Mouse (Mus musculus): ENCODE results near the gene Dact1. TPM values are rescaled to one million over a fixed set of nuclear protein-coding genes. Genes with fewer than 3 reads are reported as not detected.

The Dact1 gene
- total and polyA plus RNA-seq, 3 experiments = 2.7 to 4.6 (median 3.7) TPM

DNA sequence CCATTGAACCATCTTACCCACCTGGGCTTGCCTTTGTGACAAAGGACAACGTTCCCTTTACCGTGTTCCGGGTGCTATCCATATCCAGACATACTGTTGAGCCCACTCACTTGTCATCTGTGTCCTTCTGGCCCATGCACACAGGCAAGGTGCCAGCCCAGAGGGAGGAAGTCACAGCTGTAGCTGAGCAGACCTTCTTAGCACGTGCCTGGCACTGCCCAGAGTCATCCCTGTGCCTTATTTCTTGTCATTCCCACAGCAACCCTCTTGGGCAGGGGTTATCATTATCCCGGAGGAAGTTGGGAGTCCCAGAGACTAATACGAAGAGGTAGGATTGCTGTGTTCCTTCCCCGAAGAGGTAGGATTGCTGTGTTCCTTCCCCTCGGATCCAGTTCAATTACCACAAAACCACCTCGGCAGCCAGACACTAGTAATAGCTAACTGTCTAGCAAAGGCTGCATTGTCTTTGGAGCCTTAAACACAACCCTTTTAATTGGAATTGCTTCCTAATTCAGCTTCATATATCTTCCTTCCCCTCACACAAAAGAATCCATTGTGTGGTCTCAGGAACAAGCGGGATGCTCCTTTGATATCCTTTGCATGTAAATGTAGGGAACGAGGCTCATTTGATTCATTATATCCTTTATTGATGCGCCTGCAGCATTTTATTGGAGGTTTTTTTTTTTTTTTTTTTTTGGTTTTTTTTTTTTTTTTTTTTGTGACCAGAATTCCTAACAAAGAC lies 30.0 kb upstream of the Dact1 start:
- H3K27me3 ChIP-seq (replicated peaks) = no peaks in the 10 kb centered on the region
- H3K4me1 ChIP-seq (ENCODE audit: control insufficient read depth in 1 of 2, insufficient read depth in 2 of 2) = peaks cover 7 to 28% of the 10 kb centered on the region in 2 experiments; a peak in 3 of 4 replicates
- no peak overlapping the region for H3K27ac ChIP-seq (ENCODE audit: insufficient read depth, low read depth)
- dilution Hi-C loops (cut with MboI; ENCODE audit: extremely low pct_ligation_motif_present, extremely low pct_unique_long_range_greater_than_20kb, low sequenced_read_pairs) (no loop called here), in situ Hi-C loops (cut with MboI; ENCODE audit: low pct_ligation_motif_present, low pct_unique_long_range_greater_than_20kb, low sequenced_read_pairs) (no loop called here)
- no peak overlapping the region for H3K4me2 ChIP-seq (ENCODE audit: insufficient read depth, low read depth, poor library complexity, severe bottlenecking)
- TF ChIP-seq ZNF384 (IDR thresholded peaks at IDR 0.05; ENCODE audit: low read depth, low read length) (peak; percentile 40; the same call in 1 of the 2 replicates), E2F4 (IDR thresholded peaks at IDR 0.05; ENCODE audit: insufficient replicate concordance, low read depth, low read length) (no peak)
- no peak overlapping the region for H3K4me3 ChIP-seq (replicated peaks in 1 of 3; ENCODE audit: low read depth in 2 of 3, low read length in 2 of 3, poor library complexity in 1 of 3)
- H3K9me3 ChIP-seq (replicated peaks; ENCODE audit: low read length) = peaks cover 6% of the 10 kb centered on the region
- peaks cover 9 to 15% of the 10 kb centered on the region in 2 experiments for H3K36me3 ChIP-seq (replicated peaks in 1 of 2; ENCODE audit: control insufficient read depth in 1 of 2, insufficient read depth in 1 of 2, low read length in 1 of 2)
- H3K79me2 ChIP-seq (replicated peaks; ENCODE audit: control insufficient read depth, extremely low read depth, insufficient read depth, poor library complexity, severe bottlenecking) = peaks cover 14% of the 10 kb centered on the region
- no peak for DNase-seq (ENCODE audit: extremely low read depth)
- no peak overlapping the region for H3K9ac ChIP-seq (ENCODE audit: insufficient read depth, low read depth)

DNA sequence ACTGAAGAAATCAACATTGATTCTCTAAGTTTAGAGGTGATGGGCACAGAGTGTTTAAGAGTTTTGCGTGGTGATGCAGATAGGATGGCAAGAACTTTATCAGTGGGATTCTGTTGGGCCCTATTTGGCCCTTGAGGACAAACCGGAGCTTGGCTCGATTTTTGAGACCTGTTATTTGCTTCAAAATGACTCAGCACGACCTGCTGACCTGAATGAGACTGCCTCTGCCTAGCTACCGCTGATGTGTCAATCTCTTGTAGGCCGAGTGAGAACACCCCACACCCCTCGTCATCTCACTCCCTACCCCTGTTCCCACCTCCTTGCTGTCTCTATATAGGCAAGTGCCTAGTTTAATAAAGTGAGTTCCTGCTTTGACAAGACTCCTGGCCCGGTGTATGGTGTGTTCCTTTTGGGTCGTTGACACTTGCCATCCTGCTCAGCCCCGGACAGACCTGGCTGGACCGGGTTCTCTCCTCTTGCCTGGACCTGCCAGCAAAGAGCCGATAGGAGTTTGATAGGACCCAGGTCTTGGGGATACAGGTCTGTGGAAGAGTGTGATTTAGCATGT lies 28.4 kb upstream of the Dact1 start:
- peak overlapping the region; percentile 55 to 70 (median 70) for H3K4me3 ChIP-seq (replicated peaks in 1 of 3; ENCODE audit: low read depth in 2 of 3, low read length in 2 of 3, poor library complexity in 1 of 3)
- peak; percentile 91 for DNase-seq (ENCODE audit: extremely low read depth)
- H3K79me2 ChIP-seq (replicated peaks; ENCODE audit: control insufficient read depth, extremely low read depth, insufficient read depth, poor library complexity, severe bottlenecking) = peaks cover 14% of the 10 kb centered on the region
- H3K9me3 ChIP-seq (replicated peaks; ENCODE audit: low read length) = peaks cover 11% of the 10 kb centered on the region
- H3K4me1 ChIP-seq (ENCODE audit: control insufficient read depth in 1 of 2, insufficient read depth in 2 of 2) = peaks cover 7 to 39% of the 10 kb centered on the region in 2 experiments; a peak in 3 of 4 replicates
- peak overlapping the region; percentile 29; the same call in 1 of the 2 replicates for H3K27ac ChIP-seq (ENCODE audit: insufficient read depth, low read depth)
- dilution Hi-C loops (cut with MboI; ENCODE audit: extremely low pct_ligation_motif_present, extremely low pct_unique_long_range_greater_than_20kb, low sequenced_read_pairs) (no loop called here), in situ Hi-C loops (cut with MboI; ENCODE audit: low pct_ligation_motif_present, low pct_unique_long_range_greater_than_20kb, low sequenced_read_pairs) (no loop called here)
- H3K36me3 ChIP-seq (replicated peaks in 1 of 2; ENCODE audit: control insufficient read depth in 1 of 2, insufficient read depth in 1 of 2, low read length in 1 of 2) = peaks cover 17 to 31% of the 10 kb centered on the region in 2 experiments
- H3K4me2 ChIP-seq (ENCODE audit: insufficient read depth, low read depth, poor library complexity, severe bottlenecking) = peak overlapping the region; percentile 69; the same call in 1 of the 2 replicates
- peak overlapping the region; percentile 72 for H3K9ac ChIP-seq (ENCODE audit: insufficient read depth, low read depth)
- H3K27me3 ChIP-seq (replicated peaks) = no peaks in the 10 kb centered on the region
- TF ChIP-seq HCFC1 (IDR thresholded peaks at IDR 0.05; ENCODE audit: low read depth, low read length) (peak; percentile 34), ZMIZ1 (IDR thresholded peaks at IDR 0.05; ENCODE audit: low read depth, low read length) (peak; percentile 74), POLR2A (IDR thresholded peaks at IDR 0.05; ENCODE audit: low read depth, low read length) (peak; percentile 87), CHD1 (IDR thresholded peaks at IDR 0.05; ENCODE audit: low read depth, low read length) (no peak), POLR2AphosphoS2 (IDR thresholded peaks at IDR 0.05; ENCODE audit: low read depth, low read length) (0 out of 2 replicates have a peak, but pooled peaks have one; percentile 42), MEF2A (IDR thresholded peaks at IDR 0.05; ENCODE audit: borderline replicate concordance, low read depth, low read length) (no peak), JUND (conservative IDR thresholded peaks at IDR 0.05; ENCODE audit: low read depth, low read length) (peak; percentile 70), RCOR1 (conservative IDR thresholded peaks at IDR 0.05; ENCODE audit: low read depth, low read length) (no peak), TBP (conservative IDR thresholded peaks at IDR 0.05; ENCODE audit: low read depth, low read length) (peak; percentile 96), IRF4 (IDR thresholded peaks at IDR 0.05; ENCODE audit: low read depth, low read length) (peak; percentile 87; the same call in 1 of the 2 replicates), JUN (IDR thresholded peaks at IDR 0.05; ENCODE audit: insufficient read depth, low read depth, low read length) (peak; percentile 69), MAX (IDR thresholded peaks at IDR 0.05; ENCODE audit: low read length) (peak; percentile 13; the same call in 1 of the 2 replicates), TCF12 (IDR thresholded peaks at IDR 0.05; ENCODE audit: low read depth, low read length) (peak; percentile 74), EP300 (IDR thresholded peaks at IDR 0.05; ENCODE audit: low read length) (0 out of 2 replicates have a peak, but pooled peaks have one; percentile 27), NELFE (IDR thresholded peaks at IDR 0.05; ENCODE audit: low read depth, low read length) (peak; percentile 82), SIN3A (IDR thresholded peaks at IDR 0.05; ENCODE audit: low read length) (peak; percentile 45; the same call in 1 of the 2 replicates), CHD2 (IDR thresholded peaks at IDR 0.05; ENCODE audit: low read length) (peak; percentile 98), ELF1 (IDR thresholded peaks at IDR 0.05; ENCODE audit: low read depth, low read length) (0 out of 2 replicates have a peak, but pooled peaks have one; percentile 42), MAFK (IDR thresholded peaks at IDR 0.05; ENCODE audit: insufficient replicate concordance, low read length) (peak; percentile 91), NRF1 (IDR thresholded peaks at IDR 0.05; ENCODE audit: low read depth, low read length) (no peak), MYC (IDR thresholded peaks at IDR 0.05; ENCODE audit: low read depth, low read length) (no peak), MAZ (IDR thresholded peaks at IDR 0.05; ENCODE audit: low read depth, low read length) (0 out of 2 replicates have a peak, but pooled peaks have one; percentile 35)

All from CH12.LX (cell line).